9 mouse cellular contexts compared by ENCODE assay signal in the genomic region with DNA sequence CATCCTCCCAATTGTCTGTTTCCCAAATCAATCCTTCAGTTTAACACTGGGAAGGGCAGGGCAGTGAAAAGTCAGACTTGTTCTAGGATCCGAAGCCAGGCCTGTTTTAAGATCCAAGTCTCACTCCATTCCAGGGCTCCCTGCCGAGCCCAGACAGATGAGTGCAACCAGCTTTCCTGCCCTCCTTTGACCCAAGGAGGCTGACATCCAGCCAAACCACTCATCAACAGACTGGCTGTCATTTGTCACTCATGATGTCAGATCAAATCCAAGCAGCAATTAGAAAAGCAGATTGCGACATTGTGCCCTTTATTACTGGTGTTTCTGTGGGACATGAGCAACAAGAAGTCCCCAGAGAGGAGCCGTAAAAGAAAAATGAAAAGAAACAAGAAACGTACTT.
DNase-seq lines count a peak whose midpoint lies in the region; ATAC-seq lines count a peak whose summit lies in the region.
"Had no signal": no experiment of that assay in that cellular context is flagged by ENCODE, and none has a peak within 500 bp of the region (broad histone marks: within the 10 kb centered on the region; RNA-seq: fewer than 3 reads in every experiment).

No protein-coding gene starts in this region.

- H3K9me3 ChIP-seq in neural tube, embryonic 15.5 days (replicated peaks), result no peaks in the 10 kb centered on the region
- H3K9me3 ChIP-seq in kidney, embryonic 15.5 days (replicated peaks), result no peaks in the 10 kb centered on the region
- H3K9me3 ChIP-seq: embryonic facial prominence, embryonic 15.5 days had no signal

- no peak overlapping the region for H3K9ac ChIP-seq in neural tube, embryonic 15.5 days (replicated peaks)
- no peak overlapping the region for H3K9ac ChIP-seq in kidney, embryonic 15.5 days
- H3K9ac ChIP-seq: embryonic facial prominence, embryonic 15.5 days had no signal

- 0 out of 2 replicates have a peak, but pooled peaks cover 4% of the 10 kb centered on the region for H3K27me3 ChIP-seq in neural tube, embryonic 15.5 days (replicated peaks)
- H3K27me3 ChIP-seq in kidney, embryonic 15.5 days, result no peaks in the 10 kb centered on the region
- H3K27me3 ChIP-seq: embryonic facial prominence, embryonic 15.5 days had no signal

- no peak for ATAC-seq in neural tube, embryonic 15.5 days (ENCODE audit: low FRiP score)
- no peak for ATAC-seq in kidney, embryonic 15.5 days (replicated peaks; ENCODE audit: low FRiP score)

- no peaks in the 10 kb centered on the region for H3K36me3 ChIP-seq in neural tube, embryonic 15.5 days
- H3K36me3 ChIP-seq in kidney, embryonic 15.5 days, result no peaks in the 10 kb centered on the region
- H3K36me3 ChIP-seq: embryonic facial prominence, embryonic 15.5 days had no signal

- no peak overlapping the region for H3K4me3 ChIP-seq in neural tube, embryonic 15.5 days (replicated peaks)
- no peak overlapping the region for H3K4me3 ChIP-seq in kidney, embryonic 15.5 days (replicated peaks)
- H3K4me3 ChIP-seq: embryonic facial prominence, embryonic 15.5 days had no signal

- no peak overlapping the region for H3K4me2 ChIP-seq in neural tube, embryonic 15.5 days
- 0 out of 2 replicates have a peak overlapping the region, but pooled peaks have one; percentile 7 for H3K4me2 ChIP-seq in kidney, embryonic 15.5 days
- H3K4me2 ChIP-seq: embryonic facial prominence, embryonic 15.5 days had no signal

- peak; percentile 14 for DNase-seq in neural tube, embryonic 10.5 days (ENCODE audit: extremely low spot score, low spot score)
- peak; percentile 80 for DNase-seq in gastrocnemius, adult 18-20 months (ENCODE audit: low spot score)
- DNase-seq in ovary, postnatal 14 days (ENCODE audit: low spot score), result peak; percentile 13
- no peak for DNase-seq in MN1 (ENCODE audit: low spot score)
- no peak for DNase-seq in spleen, postnatal 10 days (ENCODE audit: low spot score in 2 of 2)
- no peak for DNase-seq in left cerebral cortex, adult 18-20 months (ENCODE audit: low spot score in 2 of 2)

- H3K27ac ChIP-seq in neural tube, embryonic 15.5 days (replicated peaks), result no peak overlapping the region
- H3K27ac ChIP-seq in kidney, embryonic 15.5 days, result no peak overlapping the region
- H3K27ac ChIP-seq: embryonic facial prominence, embryonic 15.5 days had no signal

- 56% methylated on average over 5 of the region's 5 CpGs for WGBS in neural tube, embryonic 15.5 days
- 60% methylated on average over 5 of the region's 5 CpGs for WGBS in kidney, embryonic 15.5 days

- 0 out of 2 replicates have a peak, but pooled peaks cover 3% of the 10 kb centered on the region for H3K4me1 ChIP-seq in neural tube, embryonic 15.5 days
- H3K4me1 ChIP-seq in kidney, embryonic 15.5 days, result no peaks in the 10 kb centered on the region
- H3K4me1 ChIP-seq: embryonic facial prominence, embryonic 15.5 days had no signal

Comparison
In these comparisons a context has a peak if more than half of its experiments do, and no peak if none do; other contexts are left out.
1. DNase-seq: peak in neural tube, embryonic 10.5 days (single experiment), gastrocnemius, adult 18-20 months (single experiment) and ovary, postnatal 14 days (single experiment); none in MN1 (single experiment), spleen, postnatal 10 days (0 of 2) and left cerebral cortex, adult 18-20 months (0 of 2).